Mouse (Mus musculus) hindbrain, embryonic 14.5 days (tissue): Measurements from ENCODE around the gene Chmp5. TPM values are rescaled to one million over a fixed set of nuclear protein-coding genes. Genes with fewer than 3 reads are reported as not detected.

Experiments
- ATAC-seq: fragments of 200-750 bp; cut with Nextera tagmentation; 2 replicates; pipeline ENCODE4 v1.8.0; 2017; ENCODE audit warnings: moderate number of reproducible peaks, mild to moderate bottlenecking, moderate TSS enrichment, moderate library complexity; ENCODE audit not compliant: low FRiP score
- DNase-seq: peaks from one replicate; pipeline ENCODE4 v3.0.0-alpha.2; 2015; ENCODE audit warnings: low spot score
- H3K27ac ChIP-seq: fragments of 300-500 bp; sonication (generic); 2 replicates; pipeline ENCODE4 v1.5.1; 2014; ENCODE audit warnings: mild to moderate bottlenecking, moderate library complexity
- H3K27me3 ChIP-seq: fragments of 300-500 bp; sonication (generic); 2 replicates; pipeline ENCODE4 v1.6.1; 2014; ENCODE audit warnings: mild to moderate bottlenecking, low read length, mixed read lengths; ENCODE audit not compliant: control insufficient read depth, insufficient read depth
- H3K36me3 ChIP-seq: fragments of 300-500 bp; sonication (generic); replicated peaks from 2 replicates; pipeline ENCODE4 v1.6.1; 2014; ENCODE audit not compliant: control insufficient read depth, insufficient read depth
- H3K4me1 ChIP-seq: fragments of 300-500 bp; sonication (generic); replicated peaks from 2 replicates; pipeline ENCODE4 v1.6.1; 2014; ENCODE audit warnings: antibody characterized with exemption, low read length, mixed read lengths; ENCODE audit not compliant: control insufficient read depth, insufficient read depth
- H3K4me2 ChIP-seq: fragments of 300-500 bp; sonication (generic); replicated peaks from 2 replicates; pipeline ENCODE4 v1.6.1; 2014; ENCODE audit warnings: mild to moderate bottlenecking, moderate library complexity
- H3K4me3 ChIP-seq: fragments of 300-500 bp; sonication (generic); replicated peaks from 2 replicates; pipeline ENCODE4 v1.5.1; 2014; ENCODE audit warnings: mild to moderate bottlenecking, low read length
- H3K9ac ChIP-seq: fragments of 300-500 bp; sonication (generic); 2 replicates; pipeline ENCODE4 v1.6.1; 2014
- H3K9me3 ChIP-seq: fragments of 300-500 bp; sonication (generic); 2 replicates; pipeline ENCODE4 v1.6.1; 2016; ENCODE audit warnings: low read length; ENCODE audit not compliant: control insufficient read depth
- WGBS: fragments of 180-500 bp; shearing (Covaris S2); extraction: QIAGEN DNeasy Blood & Tissue Kit; methylation state at CpG from one replicate; pipeline ENCODE4 v1.1.7; 2014; 5-methylcytosine and 5-hydroxymethylcytosine counted together
- polyA plus RNA-seq: library from polyadenylated mRNA; unstranded; fragments of >200 nt; fragmentation: Nextera tagmentation; extraction: Ambion mirVana; gene quantifications from 2 replicates; pipeline ENCODE4 v1.2.1, GENCODE M21; 2014

Chmp5 gene
- polyA plus RNA-seq, 1 experiment from 2014 or later: 147 TPM

DNA sequence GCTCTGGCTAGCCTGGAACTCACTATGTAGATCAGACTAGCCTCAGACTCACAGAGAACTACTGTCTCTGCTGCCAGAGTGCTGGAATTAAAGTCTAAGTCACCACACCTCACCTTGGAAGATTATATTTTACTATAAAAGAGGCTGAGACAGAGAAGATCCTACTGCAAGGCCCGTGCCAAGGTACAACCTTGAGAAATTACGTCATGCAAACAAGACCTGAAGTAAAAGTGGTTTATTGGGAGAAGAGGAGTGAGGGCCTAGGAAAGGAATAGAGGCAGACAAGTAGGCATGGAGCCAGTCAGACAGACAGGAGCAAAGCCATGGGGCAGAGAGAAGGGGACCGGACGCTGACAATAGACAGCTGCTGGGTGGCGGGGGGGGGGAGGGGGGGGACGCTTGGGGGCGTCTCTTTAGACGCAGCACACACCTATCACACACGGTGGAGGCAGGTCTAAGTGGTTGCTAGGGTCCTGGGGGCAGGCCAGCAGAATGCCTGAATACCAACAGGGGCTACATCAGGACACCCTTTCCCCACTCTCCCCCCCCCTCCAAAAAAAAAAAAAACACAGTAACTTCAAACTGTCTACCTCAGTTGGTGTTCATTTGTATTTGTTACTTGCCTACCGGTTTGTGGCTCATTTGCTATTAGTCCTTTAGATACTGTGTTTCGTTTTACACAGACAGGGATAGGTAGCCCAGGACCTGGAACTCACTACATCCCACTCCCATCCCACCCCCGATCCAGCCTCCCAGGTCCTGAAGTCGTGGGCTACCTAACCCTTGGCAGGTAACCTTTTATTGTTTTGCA is 21.8 kb downstream of the Chmp5 start:
- peak overlapping the region; percentile 81 for H3K4me2 ChIP-seq
- ATAC-seq: peak; percentile 41
- WGBS: 12% methylated on average over 11 of the region's 13 CpGs
- no peaks in the 10 kb centered on the region for H3K9me3 ChIP-seq
- peak overlapping the region; percentile 93 for H3K27ac ChIP-seq
- peaks cover 16% of the 10 kb centered on the region for H3K4me1 ChIP-seq
- peaks cover 30% of the 10 kb centered on the region for H3K36me3 ChIP-seq
- peak overlapping the region; percentile 99 for H3K4me3 ChIP-seq
- no peaks in the 10 kb centered on the region for H3K27me3 ChIP-seq
- DNase-seq: no peak
- H3K9ac ChIP-seq: peak overlapping the region; percentile 93

DNA sequence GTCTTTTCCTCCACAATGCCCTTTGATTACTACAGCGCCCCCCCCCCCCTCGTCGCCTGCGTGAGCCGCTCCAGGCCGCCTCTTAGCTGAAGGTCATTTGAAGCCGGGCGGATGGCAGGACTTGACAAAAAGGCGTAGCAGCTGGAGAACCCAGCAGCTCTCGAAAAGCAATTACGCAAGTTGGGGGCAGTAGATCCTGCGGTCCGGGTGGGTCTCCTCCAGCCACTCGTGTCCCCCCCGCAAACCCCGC is 22.3 kb downstream of the Chmp5 start:
- WGBS: 0% methylated on average over 16 of the region's 16 CpGs
- H3K9me3 ChIP-seq: no peaks in the 10 kb centered on the region
- ATAC-seq (no peak), DNase-seq (no peak)
- H3K27me3 ChIP-seq: no peaks in the 10 kb centered on the region
- peak overlapping the region; percentile 99 for H3K4me3 ChIP-seq
- peak overlapping the region; percentile 93 for H3K27ac ChIP-seq
- H3K9ac ChIP-seq: peak overlapping the region; percentile 93
- H3K4me2 ChIP-seq: peak overlapping the region; percentile 81
- peaks cover 27% of the 10 kb centered on the region for H3K36me3 ChIP-seq
- H3K4me1 ChIP-seq: peaks cover 16% of the 10 kb centered on the region

DNA sequence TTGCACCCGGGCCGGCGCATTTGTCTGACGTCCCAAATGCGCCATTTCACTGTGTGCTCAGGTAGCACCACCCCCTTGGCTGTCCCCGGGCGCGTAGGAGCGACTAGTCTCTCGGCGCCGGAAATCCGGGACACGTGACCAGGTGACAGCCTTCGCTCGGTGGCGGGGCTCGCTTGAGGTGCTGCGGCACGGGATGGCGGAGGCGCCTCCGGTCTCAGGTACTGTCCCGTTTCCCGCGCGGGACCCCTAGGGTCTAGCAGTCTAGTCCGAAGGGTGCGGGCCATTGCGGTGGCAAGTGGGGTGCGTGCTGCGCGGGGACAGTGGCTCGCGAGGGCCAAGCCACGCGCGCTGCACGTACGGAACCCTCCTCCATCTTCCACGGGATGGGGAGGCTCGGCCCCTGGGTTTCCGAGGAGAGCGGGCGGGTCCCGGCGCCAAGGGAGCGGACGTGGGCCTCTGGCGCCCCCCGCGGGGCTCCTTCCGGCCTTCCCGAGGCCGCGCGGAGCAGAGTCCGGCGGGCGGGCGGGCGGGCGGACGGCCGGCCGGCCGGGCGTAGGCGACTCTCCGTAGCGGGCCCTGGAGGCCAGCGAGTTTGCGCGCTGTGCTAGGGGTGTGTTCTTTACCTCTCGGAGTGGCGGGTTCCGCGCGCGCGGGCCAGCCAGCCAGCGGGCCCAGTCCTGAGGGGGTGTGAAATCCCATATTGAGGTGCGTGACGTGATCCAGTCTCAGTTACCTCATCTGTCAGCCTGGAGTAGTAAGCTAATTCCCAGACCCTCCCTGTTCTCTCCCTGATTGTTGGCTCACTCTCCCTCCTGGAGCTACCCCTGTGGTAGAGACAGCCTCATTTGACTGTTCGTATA is 22.9 kb downstream of the Chmp5 start, which contains the start of gene Nfx1:
Gene Nfx1 (plus strand): TSS at position 65 of the 860 bp plus-strand sequence.
- DNase-seq (peak; percentile 96), ATAC-seq (peak; percentile 96)
- peaks cover 28% of the 10 kb centered on the region for H3K36me3 ChIP-seq
- H3K27me3 ChIP-seq: no peaks in the 10 kb centered on the region
- H3K9ac ChIP-seq: peak within 1 kb of the TSS; percentile 93
- H3K27ac ChIP-seq: peak within 1 kb of the TSS; percentile 93
- H3K4me2 ChIP-seq: peak within 1 kb of the TSS; percentile 81
- H3K4me1 ChIP-seq: peaks cover 16% of the 10 kb centered on the region
- peak within 1 kb of the TSS; percentile 99 for H3K4me3 ChIP-seq
- WGBS: under 1% methylated on average over 75 of the region's 85 CpGs
- H3K9me3 ChIP-seq: no peaks in the 10 kb centered on the region

DNA sequence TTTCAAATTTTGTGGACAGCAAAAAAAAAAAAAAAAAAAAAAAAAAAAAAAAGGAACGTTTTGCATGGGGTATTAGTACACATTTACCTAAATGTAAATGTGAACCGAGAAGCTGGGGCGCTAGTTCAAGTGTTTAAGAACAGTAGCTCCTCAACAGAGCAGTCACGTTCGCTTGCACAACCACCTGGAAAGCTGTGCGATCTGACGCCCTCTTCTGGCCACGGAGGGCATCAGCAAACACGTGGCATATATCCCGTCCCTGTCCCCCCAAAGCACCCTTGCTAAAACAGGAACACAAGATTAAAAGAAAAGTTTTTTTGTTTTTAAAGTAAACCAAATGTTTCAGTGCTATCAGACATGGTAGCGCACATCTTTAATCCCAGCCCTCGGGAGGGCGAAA is 23.5 kb downstream of the Chmp5 start:
- H3K9me3 ChIP-seq: no peaks in the 10 kb centered on the region
- H3K27ac ChIP-seq: no peak overlapping the region
- H3K4me2 ChIP-seq: peak overlapping the region; percentile 81
- peaks cover 28% of the 10 kb centered on the region for H3K36me3 ChIP-seq
- H3K4me3 ChIP-seq: peak overlapping the region; percentile 99
- DNase-seq (peak; percentile 34), ATAC-seq (no peak)
- H3K4me1 ChIP-seq: peaks cover 16% of the 10 kb centered on the region
- 25% methylated on average over 13 of the region's 13 CpGs for WGBS
- H3K27me3 ChIP-seq: no peaks in the 10 kb centered on the region
- peak overlapping the region; percentile 93 for H3K9ac ChIP-seq

DNA sequence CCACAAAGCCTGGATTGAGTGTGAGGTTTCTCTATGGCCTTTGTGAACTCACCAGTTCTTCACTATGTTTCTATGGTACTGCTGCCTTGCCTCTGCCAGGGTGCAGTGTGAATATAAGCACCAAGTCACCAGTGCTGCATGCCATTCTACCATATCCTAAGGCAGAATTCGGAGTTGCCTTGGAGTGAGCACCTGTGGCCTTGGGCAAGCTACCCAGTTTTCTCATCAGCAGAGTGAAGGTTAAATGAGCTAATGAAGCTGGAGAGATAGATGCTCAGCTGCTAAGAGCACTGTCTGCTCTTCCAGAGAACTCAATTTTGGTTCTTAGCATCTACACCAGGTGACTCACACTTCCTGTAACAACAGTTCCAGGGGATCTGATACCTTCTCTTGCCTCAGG is 25.8 kb downstream of the Chmp5 start:
- Histone ChIP-seq H3K4me1 (peaks cover 16% of the 10 kb centered on the region), H3K4me3 (no peak overlapping the region), H3K27ac (no peak overlapping the region), H3K4me2 (no peak overlapping the region), H3K27me3 (no peaks in the 10 kb centered on the region), H3K9ac (no peak overlapping the region), H3K36me3 (peaks cover 36% of the 10 kb centered on the region), H3K9me3 (no peaks in the 10 kb centered on the region)
- no peak for ATAC-seq
- DNase-seq: no peak
- WGBS: 97% methylated on average over 1 of the region's 1 CpGs

DNA sequence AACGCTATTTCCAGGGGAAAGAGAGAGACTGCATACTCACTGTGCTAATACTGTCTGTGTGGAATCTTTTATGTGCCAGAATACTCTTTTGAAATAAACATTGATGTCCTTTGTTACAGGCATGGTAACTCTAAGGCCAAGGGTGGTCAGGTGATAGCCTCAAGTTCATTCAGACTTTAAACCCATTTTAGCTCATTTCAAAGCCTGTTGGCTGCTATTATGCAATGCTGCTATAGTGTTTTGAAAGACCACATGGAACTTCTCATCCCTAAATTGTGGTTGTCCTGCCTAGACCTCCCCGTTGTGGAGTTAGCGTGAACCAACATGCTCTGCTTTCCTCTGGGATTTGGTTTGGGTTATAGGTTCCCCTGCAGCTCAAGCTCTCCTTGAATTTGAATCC is 27.5 kb downstream of the Chmp5 start:
- H3K27me3 ChIP-seq: no peaks in the 10 kb centered on the region
- no peaks in the 10 kb centered on the region for H3K9me3 ChIP-seq
- peaks cover 10% of the 10 kb centered on the region for H3K4me1 ChIP-seq
- H3K36me3 ChIP-seq: peaks cover 53% of the 10 kb centered on the region
- no peak overlapping the region for H3K4me2 ChIP-seq
- no peak overlapping the region for H3K9ac ChIP-seq
- no peak overlapping the region for H3K27ac ChIP-seq
- DNase-seq (no peak), ATAC-seq (no peak)
- H3K4me3 ChIP-seq: no peak overlapping the region
- WGBS: 96% methylated on average over 3 of the region's 3 CpGs

DNA sequence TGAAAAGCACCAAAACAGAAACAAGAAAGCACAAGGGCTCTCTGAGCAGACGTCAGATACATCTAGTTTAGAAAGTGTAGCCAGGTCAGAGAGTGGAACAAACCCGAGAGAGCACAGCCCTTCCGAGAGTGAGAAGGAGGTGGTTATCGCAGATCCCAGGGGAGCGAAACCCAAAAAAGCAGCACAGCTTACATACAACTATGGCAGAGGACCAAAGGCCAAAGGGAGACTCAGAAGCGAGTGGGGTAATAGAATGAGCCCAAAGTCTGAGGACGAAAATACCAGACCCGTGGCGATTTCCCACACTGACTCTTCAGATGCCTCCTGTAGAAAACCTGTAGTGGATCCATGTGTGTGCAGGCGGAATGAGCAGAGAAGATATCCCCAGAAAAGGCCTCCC is 28.4 kb downstream of the Chmp5 start:
- Histone ChIP-seq H3K27me3 (no peaks in the 10 kb centered on the region), H3K9me3 (no peaks in the 10 kb centered on the region), H3K4me2 (no peak overlapping the region), H3K9ac (no peak overlapping the region), H3K4me1 (peaks cover 9% of the 10 kb centered on the region), H3K27ac (no peak overlapping the region), H3K4me3 (no peak overlapping the region), H3K36me3 (peaks cover 62% of the 10 kb centered on the region)
- WGBS: 91% methylated on average over 10 of the region's 10 CpGs
- ATAC-seq (no peak), DNase-seq (no peak)

DNA sequence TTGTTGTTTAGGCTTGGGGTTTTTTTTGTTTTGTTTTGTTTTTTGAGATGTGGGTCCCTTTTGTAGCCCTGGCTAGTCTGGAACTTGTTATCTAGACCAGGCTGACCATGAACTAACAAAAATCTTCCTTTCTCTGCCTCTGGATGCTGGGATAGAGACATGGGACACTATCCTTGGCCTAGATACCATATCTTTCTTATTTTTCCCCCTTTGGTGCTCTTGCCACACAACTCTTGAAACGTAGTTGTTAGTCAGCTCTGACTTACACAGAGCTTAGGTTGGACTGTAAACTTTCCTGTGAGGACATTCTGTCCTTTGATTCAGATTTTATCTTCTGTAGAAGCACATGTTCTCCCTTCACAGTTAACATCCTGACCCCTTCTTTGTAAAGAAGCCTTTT is 31.2 kb downstream of the Chmp5 start:
- no peak for ATAC-seq

DNA sequence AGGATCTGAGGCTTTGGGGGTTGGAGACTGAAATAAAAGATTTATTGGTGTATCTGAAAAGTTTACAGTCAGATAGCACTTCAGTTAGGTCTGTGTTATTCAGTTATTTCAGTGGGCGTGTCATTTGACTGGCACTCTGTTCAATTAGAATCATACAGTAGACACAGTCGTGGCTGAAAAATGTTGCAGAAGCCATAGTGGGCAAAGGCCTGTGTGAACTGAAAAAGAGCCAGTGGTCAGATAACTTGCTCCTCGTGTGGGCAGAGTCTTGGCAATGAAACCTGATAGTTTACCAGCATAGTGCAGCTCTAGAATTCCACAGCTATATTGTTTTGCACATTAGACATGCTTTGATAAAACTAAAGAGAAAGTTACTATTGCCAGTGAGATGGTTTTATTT is 34.3 kb downstream of the Chmp5 start:
- Histone ChIP-seq H3K9ac (no peak overlapping the region), H3K27ac (no peak overlapping the region), H3K36me3 (peaks cover 92% of the 10 kb centered on the region), H3K4me1 (no peaks in the 10 kb centered on the region), H3K9me3 (no peaks in the 10 kb centered on the region), H3K27me3 (no peaks in the 10 kb centered on the region), H3K4me2 (no peak overlapping the region), H3K4me3 (no peak overlapping the region)
- ATAC-seq (no peak), DNase-seq (no peak)
- 86% methylated on average over 3 of the region's 3 CpGs for WGBS

More for the DNA sequence above, 31.2 kb downstream of the Chmp5 start:
- H3K27me3 ChIP-seq: no peaks in the 10 kb centered on the region
- peaks cover 83% of the 10 kb centered on the region for H3K36me3 ChIP-seq
- H3K9me3 ChIP-seq: no peaks in the 10 kb centered on the region
- no peak overlapping the region for H3K9ac ChIP-seq
- H3K27ac ChIP-seq: no peak overlapping the region
- no peak overlapping the region for H3K4me3 ChIP-seq
- 100% methylated on average over 1 of the region's 1 CpGs for WGBS
- no peak for DNase-seq
- no peaks in the 10 kb centered on the region for H3K4me1 ChIP-seq
- H3K4me2 ChIP-seq: no peak overlapping the region
